Mouse (Mus musculus) G1E (cell line): ENCODE measurements around the gene Themis2. TPM values are rescaled to one million over a fixed set of nuclear protein-coding genes. Genes with fewer than 3 reads are reported as not detected.
"Not testable (repeated sequence)": the region's sequence is repeated elsewhere in the genome, so short reads cannot be mapped to it uniquely, and the experiment has no call there.

Experiments
- ATAC-seq: 2 replicates; pipeline ENCODE4 v1.8.0; 2016; ENCODE audit warnings: mild to moderate bottlenecking; ENCODE audit not compliant: insufficient number of reproducible peaks, poor library complexity, low FRiP score, severe bottlenecking; ENCODE audit errors: extremely low read depth
- DNase-seq: peaks from one replicate; pipeline ENCODE4 v3.0.0; 2012; ENCODE audit warnings: low spot score
- H3K27me3 ChIP-seq: 2 replicates; pipeline ENCODE4 v1.6.1; 2012; ENCODE audit warnings: mild to moderate bottlenecking, low read length, inconsistent platforms; ENCODE audit not compliant: insufficient read depth
- H3K36me3 ChIP-seq: replicated peaks from 2 replicates; pipeline ENCODE3; 2012; ENCODE audit warnings: mild to moderate bottlenecking, inconsistent platforms
- H3K4me1 ChIP-seq: 2 replicates; pipeline ENCODE4 v1.6.1; 2012; ENCODE audit warnings: low read depth, low read length, inconsistent platforms, mixed read lengths; ENCODE audit not compliant: insufficient read depth
- H3K4me3 ChIP-seq: 2 replicates; pipeline ENCODE4 v1.5.1; 2012; ENCODE audit warnings: low read depth, mild to moderate bottlenecking, inconsistent platforms, low read length, moderate library complexity, mixed read lengths
- H3K9me3 ChIP-seq: replicated peaks from 2 replicates; pipeline ENCODE4 v1.6.1; 2012; ENCODE audit warnings: inconsistent platforms
- CTCF ChIP-seq: IDR thresholded peaks from 2 replicates; pipeline ENCODE4 v1.5.1; 2012; ENCODE audit warnings: low read depth, low read length, inconsistent platforms, mixed read lengths
- GATA1 ChIP-seq: IDR thresholded peaks from 2 replicates; pipeline ENCODE4 v1.6.1; 2012; ENCODE audit warnings: borderline replicate concordance, low read length, inconsistent platforms, mixed read lengths
- GATA2 ChIP-seq: IDR thresholded peaks from 2 replicates; pipeline ENCODE4 v1.6.1; 2012; ENCODE audit warnings: low read depth, low read length, inconsistent platforms, borderline replicate concordance
- POLR2AphosphoS5 ChIP-seq: IDR thresholded peaks from 2 replicates; pipeline ENCODE4 v1.6.1; 2012; ENCODE audit warnings: low read depth, low read length, inconsistent platforms; ENCODE audit not compliant: insufficient replicate concordance
- TAL1 ChIP-seq: conservative IDR thresholded peaks from 2 replicates; pipeline ENCODE4 v1.6.1; 2012; ENCODE audit warnings: low read depth, low read length, inconsistent platforms, mixed read lengths
- polyA plus RNA-seq: library from polyadenylated mRNA; stranded (reverse); fragments of >175 nt; gene quantifications from 2 replicates; pipeline ENCODE4 v1.2.3, GENCODE M21; 2012
- total RNA-seq, 2 experiments: library from RNA; stranded (forward) in 1 of 2; stranded (reverse) in 1 of 2; fragments of 200-1000 nt in 1 of 2; fragments of >200 nt in 1 of 2; fragmentation: Nextera tagmentation in 1 of 2; gene quantifications; 2 replicates each; pipeline ENCODE4 v1.2.3; 2014 to 2017

Themis2 gene
- total and polyA plus RNA-seq, 3 experiments = 0.16 to 0.55 (median 0.38) TPM

- DNase-seq = no peak
- peaks cover 24% of the 10 kb centered on the region for H3K4me1 ChIP-seq
- no peak for TF ChIP-seq TAL1
- TF ChIP-seq GATA1 = no peak
- no peak for TF ChIP-seq POLR2AphosphoS5
- H3K4me3 ChIP-seq = no peak overlapping the region
- no peaks in the 10 kb centered on the region for H3K36me3 ChIP-seq
- no peaks in the 10 kb centered on the region for H3K9me3 ChIP-seq
- no peak for ATAC-seq
- peaks cover 64% of the 10 kb centered on the region for H3K27me3 ChIP-seq
Observed at GRCm38 (mm10) chr4:132794028-132794427, 2.2 kb downstream of the Themis2 start.

DNA sequence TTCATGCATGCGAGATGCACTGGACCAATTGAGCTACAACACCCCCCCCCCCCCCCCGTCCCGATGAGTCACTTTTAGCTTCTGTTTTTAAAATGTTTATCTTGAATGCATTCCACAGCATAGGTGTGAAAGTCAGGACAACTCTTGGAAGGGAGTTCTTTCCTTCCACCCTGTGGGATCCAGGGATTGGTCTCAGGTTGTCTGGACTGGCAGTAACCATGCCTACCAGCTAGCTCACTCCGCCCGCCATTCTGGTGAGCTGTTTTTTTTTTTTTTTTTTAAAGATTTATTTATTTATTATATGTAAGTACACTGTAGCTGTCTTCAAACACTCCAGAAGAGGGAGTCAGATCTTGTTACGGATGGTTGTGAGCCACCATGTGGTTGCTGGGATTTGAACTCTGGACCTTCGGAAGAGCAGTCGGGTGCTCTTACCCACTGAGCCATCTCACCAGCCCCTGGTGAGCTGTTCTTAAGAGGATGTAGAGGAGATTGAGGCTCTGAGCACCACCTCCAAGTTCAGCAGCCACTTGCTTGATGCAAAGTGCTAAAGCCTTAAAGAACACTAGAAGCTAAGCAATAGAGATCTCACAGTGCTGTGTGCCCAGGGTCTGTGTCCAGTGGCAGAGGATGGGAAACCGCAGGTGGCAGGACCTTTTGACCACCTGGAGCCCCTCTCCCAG, 2.7 kb downstream of the Themis2 start:
- peaks cover 64% of the 10 kb centered on the region for H3K27me3 ChIP-seq
- peaks cover 24% of the 10 kb centered on the region for H3K4me1 ChIP-seq
- not testable (repeated sequence) for H3K9me3 ChIP-seq, H3K4me3 ChIP-seq, DNase-seq, H3K36me3 ChIP-seq, ATAC-seq

DNA sequence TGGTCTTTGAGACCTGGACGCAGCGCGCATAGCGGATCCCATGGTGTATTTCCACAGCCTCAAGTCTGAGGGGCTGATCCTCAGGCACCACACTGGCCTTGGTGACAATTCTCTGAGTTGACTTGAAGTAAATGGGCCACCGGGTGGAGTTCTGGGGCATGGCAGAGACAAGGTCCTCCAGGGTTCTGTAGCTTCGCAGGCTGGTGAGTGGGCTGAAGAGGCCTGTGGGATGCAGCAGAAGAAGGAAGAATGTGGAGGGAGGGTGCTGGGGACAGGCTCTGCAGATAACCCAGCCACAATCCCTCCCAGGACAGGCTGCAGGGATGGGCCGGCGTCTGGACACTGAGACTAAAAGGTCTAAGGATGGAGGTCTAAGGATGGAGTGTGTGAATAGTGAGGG, 6.5 kb downstream of the Themis2 start:
- ATAC-seq (no peak), DNase-seq (no peak)
- H3K27me3 ChIP-seq = peaks cover 43% of the 10 kb centered on the region
- no peaks in the 10 kb centered on the region for H3K36me3 ChIP-seq
- H3K9me3 ChIP-seq = no peaks in the 10 kb centered on the region
- TF ChIP-seq GATA2 = no peak
- no peak for TF ChIP-seq TAL1
- TF ChIP-seq POLR2AphosphoS5 = no peak
- no peak for TF ChIP-seq GATA1
- TF ChIP-seq CTCF = no peak
- H3K4me3 ChIP-seq = no peak overlapping the region
- peaks cover 2% of the 10 kb centered on the region; the same call in 1 of the 2 replicates for H3K4me1 ChIP-seq

DNA sequence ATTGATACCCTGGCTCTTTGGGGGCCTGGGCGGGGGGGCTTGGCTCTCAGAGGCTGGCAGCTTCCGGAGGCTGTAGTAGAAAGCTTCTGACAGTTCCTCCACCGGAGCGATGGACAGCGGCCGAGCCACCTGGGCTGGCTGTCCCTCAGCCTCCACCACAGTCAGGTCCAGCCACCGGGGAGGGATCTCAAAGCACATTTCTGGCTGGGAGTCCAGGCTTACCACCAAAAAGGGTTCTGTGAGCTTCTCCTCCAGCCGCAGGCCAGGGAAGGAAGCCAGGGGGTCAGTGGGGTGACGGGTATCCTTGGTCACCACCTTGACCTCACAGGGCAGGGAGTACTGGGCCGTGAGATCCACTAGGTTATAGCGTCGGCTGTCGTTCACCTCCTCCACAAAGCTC, 11.0 kb downstream of the Themis2 start:
- TF ChIP-seq GATA1 (no peak), CTCF (no peak), GATA2 (no peak), POLR2AphosphoS5 (no peak), TAL1 (no peak)
- DNase-seq (no peak), ATAC-seq (no peak)
- peaks cover 16% of the 10 kb centered on the region; the same call in 1 of the 2 replicates for H3K27me3 ChIP-seq
- H3K4me1 ChIP-seq = peaks cover 16% of the 10 kb centered on the region
- H3K36me3 ChIP-seq = peaks cover 8% of the 10 kb centered on the region
- no peaks in the 10 kb centered on the region for H3K9me3 ChIP-seq
- no peak overlapping the region for H3K4me3 ChIP-seq

DNA sequence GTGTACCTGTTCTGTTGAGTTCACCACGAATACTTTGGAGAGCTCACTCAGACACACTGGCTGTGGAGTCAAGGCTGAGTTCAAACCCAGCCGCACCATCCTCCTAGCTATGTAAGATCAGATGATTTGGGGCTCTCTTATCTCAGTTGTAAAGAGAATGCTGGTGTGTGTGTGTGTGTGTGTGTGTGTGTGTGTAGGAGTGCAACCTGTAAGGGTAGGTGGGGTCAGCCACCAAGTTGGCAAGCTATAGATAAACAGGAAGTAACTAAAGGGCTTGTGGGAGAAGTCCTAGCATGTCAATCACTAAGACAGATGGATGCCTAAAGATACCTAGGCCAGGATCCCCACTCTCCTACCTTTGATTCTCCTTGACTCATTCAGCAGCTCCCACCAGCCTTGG, 12.5 kb downstream of the Themis2 start:
- Histone ChIP-seq H3K27me3 (peaks cover 8% of the 10 kb centered on the region; the same call in 1 of the 2 replicates), H3K36me3 (peaks cover 22% of the 10 kb centered on the region), H3K4me3 (no peak overlapping the region), H3K4me1 (peaks cover 24% of the 10 kb centered on the region), H3K9me3 (no peaks in the 10 kb centered on the region)
- ATAC-seq (no peak), DNase-seq (no peak)
- TF ChIP-seq POLR2AphosphoS5 (no peak), GATA2 (no peak), GATA1 (no peak), CTCF (no peak), TAL1 (no peak)

- Histone ChIP-seq H3K27me3 (no peaks in the 10 kb centered on the region), H3K9me3 (no peaks in the 10 kb centered on the region), H3K4me1 (peaks cover 36% of the 10 kb centered on the region), H3K4me3 (no peak overlapping the region), H3K36me3 (peaks cover 57% of the 10 kb centered on the region)
- TF ChIP-seq POLR2AphosphoS5 (no peak), GATA2 (no peak), GATA1 (no peak), TAL1 (no peak), CTCF (no peak)
- ATAC-seq (no peak), DNase-seq (no peak)
Observed at GRCm38 (mm10) chr4:132780288-132780687, 15.9 kb downstream of the Themis2 start.
